Mouse (Mus musculus) kidney, embryonic 14.5 days (tissue): ENCODE measurements around the gene Rarg. TPM values are rescaled to one million over a fixed set of nuclear protein-coding genes. Genes with fewer than 3 reads are reported as not detected.
"Not testable (repeated sequence)": the region's sequence is repeated elsewhere in the genome, so short reads cannot be mapped to it uniquely, and the experiment has no call there.

Experiments used
- ATAC-seq: fragments of 200-750 bp; cut with Nextera tagmentation; 2 replicates; pipeline ENCODE4 v1.8.0; 2017; ENCODE audit warnings: moderate number of reproducible peaks, mild to moderate bottlenecking, moderate TSS enrichment, moderate library complexity; ENCODE audit not compliant: low FRiP score, low TSS enrichment
- H3K27ac ChIP-seq: fragments of 300-500 bp; sonication (generic); 2 replicates; pipeline ENCODE4 v1.5.1; 2014; ENCODE audit warnings: low read depth, mild to moderate bottlenecking, low read length, moderate library complexity, mixed read lengths
- H3K27me3 ChIP-seq: fragments of 300-500 bp; sonication (generic); 2 replicates; pipeline ENCODE4 v1.6.1; 2014; ENCODE audit warnings: mild to moderate bottlenecking, low read length; ENCODE audit not compliant: control insufficient read depth, insufficient read depth
- H3K36me3 ChIP-seq: fragments of 300-500 bp; sonication (generic); 2 replicates; pipeline ENCODE4 v1.6.1; 2014; ENCODE audit warnings: low read length, mixed read lengths; ENCODE audit not compliant: control insufficient read depth, insufficient read depth
- H3K4me1 ChIP-seq: fragments of 300-500 bp; sonication (generic); 2 replicates; pipeline ENCODE4 v1.6.1; 2014; ENCODE audit warnings: low read length, mixed read lengths; ENCODE audit not compliant: control insufficient read depth, insufficient read depth
- H3K4me2 ChIP-seq: fragments of 300-500 bp; sonication (generic); replicated peaks from 2 replicates; pipeline ENCODE4 v1.6.1; 2014; ENCODE audit warnings: low read depth, mild to moderate bottlenecking, low read length
- H3K4me3 ChIP-seq: fragments of 300-500 bp; sonication (generic); 2 replicates; pipeline ENCODE4 v1.5.1; 2014; ENCODE audit warnings: mild to moderate bottlenecking, low read length
- H3K9ac ChIP-seq: fragments of 300-500 bp; sonication (generic); 2 replicates; pipeline ENCODE4 v1.6.1; 2014; ENCODE audit warnings: low read depth, mild to moderate bottlenecking, low read length, moderate library complexity
- H3K9me3 ChIP-seq: fragments of 300-500 bp; sonication (generic); 2 replicates; pipeline ENCODE4 v1.6.1; 2016; ENCODE audit warnings: low read length; ENCODE audit not compliant: control insufficient read depth
- WGBS: fragments of 180-500 bp; shearing (Covaris S2); extraction: QIAGEN DNeasy Blood & Tissue Kit; methylation state at CpG from one replicate; pipeline ENCODE4 v1.1.7; 2014; 5-methylcytosine and 5-hydroxymethylcytosine counted together
- polyA plus RNA-seq: library from polyadenylated mRNA; unstranded; fragments of >200 nt; fragmentation: Nextera tagmentation; extraction: Ambion mirVana; gene quantifications from 2 replicates; pipeline ENCODE4 v1.2.1, GENCODE M21; 2014

The Rarg gene
- polyA plus RNA-seq, 1 experiment from 2014 or later: 23.9 TPM

- no peak for ATAC-seq
- H3K4me2 ChIP-seq: no peak overlapping the region
- H3K27ac ChIP-seq: no peak overlapping the region
- WGBS: 84% methylated on average over 7 of the region's 7 CpGs
- H3K9me3 ChIP-seq: no peaks in the 10 kb centered on the region
- H3K4me1 ChIP-seq: peaks cover 10% of the 10 kb centered on the region
- H3K36me3 ChIP-seq: peaks cover 6% of the 10 kb centered on the region; the same call in 1 of the 2 replicates
- no peak overlapping the region for H3K4me3 ChIP-seq
- no peak overlapping the region for H3K9ac ChIP-seq
- H3K27me3 ChIP-seq: no peaks in the 10 kb centered on the region
Observed at GRCm38 (mm10) chr15:102232764-102233163, 24.6 kb downstream of the Rarg start.

GRCm38 (mm10) chr15:102231748-102232147, 25.6 kb downstream of the Rarg start, which contains the start of gene Itgb7:
TSS of gene Itgb7 (minus strand) at chr15:102231944.
- no peak within 1 kb of the TSS for H3K9ac ChIP-seq
- peaks cover 10% of the 10 kb centered on the region for H3K4me1 ChIP-seq
- ATAC-seq: no peak
- peaks cover 6% of the 10 kb centered on the region; the same call in 1 of the 2 replicates for H3K36me3 ChIP-seq
- no peak within 1 kb of the TSS for H3K27ac ChIP-seq
- no peaks in the 10 kb centered on the region for H3K27me3 ChIP-seq
- no peaks in the 10 kb centered on the region for H3K9me3 ChIP-seq
- no peak within 1 kb of the TSS for H3K4me2 ChIP-seq
- H3K4me3 ChIP-seq: no peak within 1 kb of the TSS
- 49% methylated on average over 6 of the region's 6 CpGs for WGBS

- Histone ChIP-seq H3K9ac (no peak overlapping the region), H3K4me2 (no peak overlapping the region), H3K27ac (no peak overlapping the region), H3K4me1 (peaks cover 8% of the 10 kb centered on the region), H3K27me3 (no peaks in the 10 kb centered on the region), H3K4me3 (no peak overlapping the region), H3K36me3 (peaks cover under 1% of the 10 kb centered on the region; the same call in 1 of the 2 replicates), H3K9me3 (no peaks in the 10 kb centered on the region)
- 79% methylated on average over 17 of the region's 17 CpGs for WGBS
- ATAC-seq: no peak
Observed at GRCm38 (mm10) chr15:102230408-102231321, 26.7 kb downstream of the Rarg start.

GRCm38 (mm10) chr15:102225619-102226018, 31.7 kb downstream of the Rarg start:
- ATAC-seq, H3K4me3 ChIP-seq, H3K36me3 ChIP-seq, H3K9me3 ChIP-seq, H3K4me2 ChIP-seq, H3K27me3 ChIP-seq, H3K27ac ChIP-seq, H3K4me1 ChIP-seq, H3K9ac ChIP-seq: not testable (repeated sequence)
- 67% methylated on average over 6 of the region's 6 CpGs for WGBS

- WGBS: 13% methylated on average over 21 of the region's 21 CpGs
- no peak overlapping the region for H3K27ac ChIP-seq
- H3K9me3 ChIP-seq: no peaks in the 10 kb centered on the region
- peak overlapping the region; percentile 45 for H3K4me3 ChIP-seq
- no peaks in the 10 kb centered on the region for H3K36me3 ChIP-seq
- H3K27me3 ChIP-seq: peaks cover 8% of the 10 kb centered on the region; the same call in 1 of the 2 replicates
- H3K4me2 ChIP-seq: peak overlapping the region; percentile 86
- H3K4me1 ChIP-seq: 0 out of 2 replicates have a peak, but pooled peaks cover 4% of the 10 kb centered on the region
- ATAC-seq: no peak
- H3K9ac ChIP-seq: peak overlapping the region; percentile 25; the same call in 1 of the 2 replicates
Observed at GRCm38 (mm10) chr15:102224992-102225617, 32.2 kb downstream of the Rarg start.

- Histone ChIP-seq H3K36me3 (no peaks in the 10 kb centered on the region), H3K4me1 (0 out of 2 replicates have a peak, but pooled peaks cover 4% of the 10 kb centered on the region), H3K27me3 (peaks cover 8% of the 10 kb centered on the region; the same call in 1 of the 2 replicates), H3K9ac (peak overlapping the region; percentile 25), H3K4me2 (peak overlapping the region; percentile 86), H3K9me3 (no peaks in the 10 kb centered on the region), H3K27ac (no peak overlapping the region), H3K4me3 (peak overlapping the region; percentile 45)
- 3% methylated on average over 43 of the region's 43 CpGs for WGBS
- ATAC-seq: peak; percentile 88
Observed at GRCm38 (mm10) chr15:102224186-102224991, 32.9 kb downstream of the Rarg start.

GRCm38 (mm10) chr15:102222386-102222785, 34.9 kb downstream of the Rarg start:
- no peak overlapping the region for H3K4me2 ChIP-seq
- no peak overlapping the region for H3K9ac ChIP-seq
- 61% methylated on average over 10 of the region's 10 CpGs for WGBS

GRCm38 (mm10) chr15:102217325-102217724, 40.0 kb downstream of the Rarg start:
- Histone ChIP-seq H3K4me3 (no peak overlapping the region), H3K4me1 (no peaks in the 10 kb centered on the region), H3K9ac (no peak overlapping the region), H3K36me3 (peaks cover 44% of the 10 kb centered on the region), H3K9me3 (no peaks in the 10 kb centered on the region), H3K27me3 (no peaks in the 10 kb centered on the region), H3K4me2 (no peak overlapping the region), H3K27ac (no peak overlapping the region)
- ATAC-seq: no peak
- 77% methylated on average over 7 of the region's 7 CpGs for WGBS

More at GRCm38 (mm10) chr15:102222386-102222785, 34.9 kb downstream of the Rarg start:
- H3K9me3 ChIP-seq: no peaks in the 10 kb centered on the region
- H3K4me1 ChIP-seq: 0 out of 2 replicates have a peak, but pooled peaks cover 4% of the 10 kb centered on the region
- H3K27ac ChIP-seq: no peak overlapping the region
- H3K27me3 ChIP-seq: peaks cover 8% of the 10 kb centered on the region; the same call in 1 of the 2 replicates
- H3K36me3 ChIP-seq: no peaks in the 10 kb centered on the region
- no peak for ATAC-seq
- no peak overlapping the region for H3K4me3 ChIP-seq
